Mouse (Mus musculus): ENCODE results near the gene Dpy19l3. TPM values are rescaled to one million over a fixed set of nuclear protein-coding genes. Genes with fewer than 3 reads are reported as not detected.

The Dpy19l3 gene
- polyA plus RNA-seq, 1 experiment from 2014 or later, result 51.0 TPM

GRCm38 (mm10) chr7:35718421-35719178 is 35.7 kb downstream of the Dpy19l3 start:
- Histone ChIP-seq H3K4me3 (ENCODE audit: low read length) (no peak overlapping the region), H3K27me3 (replicated peaks; ENCODE audit: control insufficient read depth, insufficient read depth, low read length) (no peaks in the 10 kb centered on the region), H3K4me1 (ENCODE audit: control insufficient read depth, insufficient read depth, low read depth, low read length) (no peaks in the 10 kb centered on the region), H3K9me3 (ENCODE audit: control insufficient read depth, low read length) (no peaks in the 10 kb centered on the region), H3K36me3 (ENCODE audit: control insufficient read depth, insufficient read depth, low read length) (peaks cover 19% of the 10 kb centered on the region), H3K27ac (ENCODE audit: low read depth, low read length) (no peak overlapping the region), H3K4me2 (ENCODE audit: low read length) (no peak overlapping the region), H3K9ac (ENCODE audit: low read depth, low read length) (no peak overlapping the region)
- no peak for ATAC-seq
- 91% methylated on average over 8 of the region's 8 CpGs for WGBS

- Histone ChIP-seq H3K27me3 (replicated peaks; ENCODE audit: control insufficient read depth, insufficient read depth, low read length) (no peaks in the 10 kb centered on the region), H3K4me2 (ENCODE audit: low read length) (no peak overlapping the region), H3K9me3 (ENCODE audit: control insufficient read depth, low read length) (no peaks in the 10 kb centered on the region), H3K27ac (ENCODE audit: low read depth, low read length) (no peak overlapping the region), H3K4me3 (ENCODE audit: low read length) (no peak overlapping the region), H3K4me1 (ENCODE audit: control insufficient read depth, insufficient read depth, low read depth, low read length) (no peaks in the 10 kb centered on the region), H3K9ac (ENCODE audit: low read depth, low read length) (no peak overlapping the region), H3K36me3 (ENCODE audit: control insufficient read depth, insufficient read depth, low read length) (peaks cover 13% of the 10 kb centered on the region)
- no peak for ATAC-seq
- 90% methylated on average over 5 of the region's 5 CpGs for WGBS
Measured at GRCm38 (mm10) chr7:35710366-35710765, 43.9 kb downstream of the Dpy19l3 start.

DNA sequence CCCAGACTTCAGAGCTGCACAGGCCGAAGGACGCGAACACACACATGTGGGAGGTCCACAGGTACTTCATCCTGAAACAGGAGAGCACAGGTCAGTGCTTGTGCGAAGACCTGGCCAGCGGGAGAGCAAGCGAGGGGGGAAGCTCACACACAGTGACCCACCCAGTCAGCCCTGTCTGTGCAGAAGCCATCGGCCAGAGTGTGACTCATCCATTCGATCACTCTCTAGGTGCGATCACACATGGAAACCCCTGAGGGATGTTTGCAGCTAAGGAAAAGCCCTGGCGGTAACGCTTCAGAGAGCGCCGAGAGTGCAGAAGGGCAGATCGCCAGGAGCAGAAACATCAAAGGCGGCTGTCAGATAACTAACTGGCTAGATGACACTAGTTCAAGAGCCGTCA is 46.2 kb downstream of the Dpy19l3 start:
- no peaks in the 10 kb centered on the region for H3K4me1 ChIP-seq (ENCODE audit: control insufficient read depth, insufficient read depth, low read depth, low read length)
- no peak overlapping the region for H3K4me2 ChIP-seq (ENCODE audit: low read length)
- WGBS, result 91% methylated on average over 16 of the region's 16 CpGs
- no peaks in the 10 kb centered on the region for H3K27me3 ChIP-seq (replicated peaks; ENCODE audit: control insufficient read depth, insufficient read depth, low read length)
- ATAC-seq, result no peak
- no peak overlapping the region for H3K4me3 ChIP-seq (ENCODE audit: low read length)
- no peaks in the 10 kb centered on the region for H3K9me3 ChIP-seq (ENCODE audit: control insufficient read depth, low read length)
- H3K27ac ChIP-seq (ENCODE audit: low read depth, low read length), result no peak overlapping the region
- peaks cover 6% of the 10 kb centered on the region; the same call in 1 of the 2 replicates for H3K36me3 ChIP-seq (ENCODE audit: control insufficient read depth, insufficient read depth, low read length)
- no peak overlapping the region for H3K9ac ChIP-seq (ENCODE audit: low read depth, low read length)

DNA sequence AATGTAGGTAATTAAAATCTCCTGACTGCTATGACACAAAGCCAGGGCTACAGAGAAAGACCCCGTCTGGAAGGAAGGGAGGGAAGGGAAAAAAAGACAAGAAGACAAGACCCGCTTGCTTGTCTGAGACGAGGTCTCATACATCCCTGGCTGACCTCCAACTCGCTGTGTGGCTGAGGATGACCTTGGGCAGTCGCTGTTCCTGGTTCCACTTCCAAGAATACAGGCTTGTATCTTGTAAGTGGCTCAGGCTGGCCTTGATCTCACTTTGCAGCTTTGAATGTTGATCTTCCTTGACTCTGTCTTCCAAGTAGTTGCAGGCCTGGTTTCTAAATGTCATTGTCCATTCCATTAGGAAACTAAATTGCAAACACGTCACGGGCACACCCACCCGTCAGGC is 55.2 kb downstream of the Dpy19l3 start:
- Histone ChIP-seq H3K36me3 (ENCODE audit: control insufficient read depth, insufficient read depth, low read length) (peaks cover 7% of the 10 kb centered on the region), H3K4me2 (ENCODE audit: low read length) (no peak overlapping the region), H3K9ac (ENCODE audit: low read depth, low read length) (no peak overlapping the region), H3K4me1 (ENCODE audit: control insufficient read depth, insufficient read depth, low read depth, low read length) (no peaks in the 10 kb centered on the region), H3K27me3 (replicated peaks; ENCODE audit: control insufficient read depth, insufficient read depth, low read length) (no peaks in the 10 kb centered on the region), H3K9me3 (ENCODE audit: control insufficient read depth, low read length) (no peaks in the 10 kb centered on the region), H3K27ac (ENCODE audit: low read depth, low read length) (no peak overlapping the region), H3K4me3 (ENCODE audit: low read length) (no peak overlapping the region)
- ATAC-seq, result no peak
- WGBS, result 87% methylated on average over 8 of the region's 8 CpGs

DNA sequence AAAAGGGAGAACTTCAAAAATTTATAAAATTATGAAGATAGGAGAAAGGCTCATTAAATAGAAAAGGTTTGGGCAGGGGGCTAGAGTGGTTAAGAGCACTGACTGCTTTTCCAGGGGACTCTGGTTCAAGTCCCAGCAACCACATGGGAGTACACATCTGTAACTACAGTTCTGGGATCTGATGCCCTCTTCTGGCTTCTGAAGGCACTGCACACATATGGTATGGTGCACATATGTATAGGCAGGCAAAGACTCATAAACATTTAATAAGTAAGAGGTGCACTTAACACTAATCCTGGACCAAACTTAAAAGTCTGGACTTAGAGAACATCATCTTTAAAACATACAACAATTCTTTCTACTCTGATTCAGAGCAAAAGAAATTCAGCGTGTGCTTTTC is 56.2 kb downstream of the Dpy19l3 start:
- Histone ChIP-seq H3K4me2 (ENCODE audit: low read length) (no peak overlapping the region), H3K4me1 (ENCODE audit: control insufficient read depth, insufficient read depth, low read depth, low read length) (no peaks in the 10 kb centered on the region), H3K27ac (ENCODE audit: low read depth, low read length) (no peak overlapping the region), H3K9me3 (ENCODE audit: control insufficient read depth, low read length) (no peaks in the 10 kb centered on the region), H3K36me3 (ENCODE audit: control insufficient read depth, insufficient read depth, low read length) (peaks cover 7% of the 10 kb centered on the region), H3K4me3 (ENCODE audit: low read length) (no peak overlapping the region), H3K9ac (ENCODE audit: low read depth, low read length) (no peak overlapping the region), H3K27me3 (replicated peaks; ENCODE audit: control insufficient read depth, insufficient read depth, low read length) (no peaks in the 10 kb centered on the region)
- no peak for ATAC-seq
- WGBS, result 100% methylated on average over 1 of the region's 1 CpGs

- Histone ChIP-seq H3K27me3 (replicated peaks; ENCODE audit: control insufficient read depth, insufficient read depth, low read length) (no peaks in the 10 kb centered on the region), H3K4me2 (ENCODE audit: low read length) (no peak overlapping the region), H3K9ac (ENCODE audit: low read depth, low read length) (no peak overlapping the region), H3K4me1 (ENCODE audit: control insufficient read depth, insufficient read depth, low read depth, low read length) (peaks cover 8% of the 10 kb centered on the region), H3K27ac (ENCODE audit: low read depth, low read length) (no peak overlapping the region), H3K4me3 (ENCODE audit: low read length) (no peak overlapping the region), H3K9me3 (ENCODE audit: control insufficient read depth, low read length) (no peaks in the 10 kb centered on the region), H3K36me3 (ENCODE audit: control insufficient read depth, insufficient read depth, low read length) (no peaks in the 10 kb centered on the region)
- 83% methylated on average over 12 of the region's 12 CpGs for WGBS
- 0 out of 2 replicates have a peak, but pooled peaks have one; percentile 24 for ATAC-seq
Measured at GRCm38 (mm10) chr7:35692641-35693040, 61.6 kb downstream of the Dpy19l3 start.

DNA sequence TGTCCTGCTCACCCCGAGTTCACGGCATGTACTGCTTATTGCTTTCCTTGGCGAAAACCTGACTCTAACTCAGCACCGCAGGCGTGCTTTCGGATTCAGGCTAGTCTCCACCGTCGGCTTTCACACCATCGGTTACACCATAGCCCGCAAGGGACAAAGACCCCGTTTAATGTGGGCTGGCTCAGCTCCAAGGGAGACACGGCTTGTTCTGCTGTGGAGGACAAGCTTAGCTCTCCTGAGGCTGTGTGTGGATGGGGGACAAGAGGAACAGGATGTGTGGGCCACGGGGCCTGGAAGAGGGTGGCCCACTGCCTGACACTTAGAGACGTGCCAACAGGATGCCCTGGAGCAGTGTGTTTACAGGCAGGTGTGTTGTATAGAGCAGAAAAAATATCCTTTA is 62.1 kb downstream of the Dpy19l3 start:
- no peak overlapping the region for H3K4me2 ChIP-seq (ENCODE audit: low read length)
- no peak overlapping the region for H3K4me3 ChIP-seq (ENCODE audit: low read length)
- 50% methylated on average over 14 of the region's 14 CpGs for WGBS
- no peak overlapping the region for H3K27ac ChIP-seq (ENCODE audit: low read depth, low read length)
- ATAC-seq, result peak; percentile 63
- no peaks in the 10 kb centered on the region for H3K27me3 ChIP-seq (replicated peaks; ENCODE audit: control insufficient read depth, insufficient read depth, low read length)
- no peak overlapping the region for H3K9ac ChIP-seq (ENCODE audit: low read depth, low read length)
- H3K4me1 ChIP-seq (ENCODE audit: control insufficient read depth, insufficient read depth, low read depth, low read length), result peaks cover 8% of the 10 kb centered on the region
- no peaks in the 10 kb centered on the region for H3K9me3 ChIP-seq (ENCODE audit: control insufficient read depth, low read length)
- H3K36me3 ChIP-seq (ENCODE audit: control insufficient read depth, insufficient read depth, low read length), result no peaks in the 10 kb centered on the region

GRCm38 (mm10) chr7:35688781-35689349 is 65.4 kb downstream of the Dpy19l3 start:
- H3K36me3 ChIP-seq (ENCODE audit: control insufficient read depth, insufficient read depth, low read length), result no peaks in the 10 kb centered on the region
- H3K4me3 ChIP-seq (ENCODE audit: low read length), result no peak overlapping the region
- H3K27me3 ChIP-seq (replicated peaks; ENCODE audit: control insufficient read depth, insufficient read depth, low read length), result no peaks in the 10 kb centered on the region
- H3K27ac ChIP-seq (ENCODE audit: low read depth, low read length), result no peak overlapping the region
- ATAC-seq, result no peak
- peaks cover 17% of the 10 kb centered on the region for H3K4me1 ChIP-seq (ENCODE audit: control insufficient read depth, insufficient read depth, low read depth, low read length)
- no peak overlapping the region for H3K4me2 ChIP-seq (ENCODE audit: low read length)
- WGBS, result 66% methylated on average over 11 of the region's 11 CpGs
- H3K9ac ChIP-seq (ENCODE audit: low read depth, low read length), result no peak overlapping the region
- no peaks in the 10 kb centered on the region for H3K9me3 ChIP-seq (ENCODE audit: control insufficient read depth, low read length)

GRCm38 (mm10) chr7:35688276-35688675 is 66.0 kb downstream of the Dpy19l3 start:
- H3K4me2 ChIP-seq (ENCODE audit: low read length), result no peak overlapping the region
- H3K4me3 ChIP-seq (ENCODE audit: low read length), result no peak overlapping the region
- H3K9ac ChIP-seq (ENCODE audit: low read depth, low read length), result no peak overlapping the region
- no peaks in the 10 kb centered on the region for H3K27me3 ChIP-seq (replicated peaks; ENCODE audit: control insufficient read depth, insufficient read depth, low read length)
- 38% methylated on average over 9 of the region's 9 CpGs for WGBS
- peaks cover 17% of the 10 kb centered on the region for H3K4me1 ChIP-seq (ENCODE audit: control insufficient read depth, insufficient read depth, low read depth, low read length)
- H3K36me3 ChIP-seq (ENCODE audit: control insufficient read depth, insufficient read depth, low read length), result no peaks in the 10 kb centered on the region
- H3K9me3 ChIP-seq (ENCODE audit: control insufficient read depth, low read length), result no peaks in the 10 kb centered on the region
- H3K27ac ChIP-seq (ENCODE audit: low read depth, low read length), result no peak overlapping the region
- no peak for ATAC-seq
